Mouse (Mus musculus) limb, embryonic 11.5 days (tissue): ENCODE measurements around the gene Cygb. TPM values are rescaled to one million over a fixed set of nuclear protein-coding genes. Genes with fewer than 3 reads are reported as not detected.

Source experiments
- ATAC-seq: fragments of 200-750 bp; cut with Nextera tagmentation; 2 replicates; pipeline ENCODE4 v1.8.0; 2017; ENCODE audit warnings: low read depth; ENCODE audit not compliant: insufficient number of reproducible peaks, low FRiP score, low TSS enrichment
- DNase-seq: peaks from one replicate; pipeline ENCODE4 v3.0.0-alpha.2; 2015; ENCODE audit warnings: low spot score
- H3K27ac ChIP-seq: fragments of 300-500 bp; sonication (generic); replicated peaks from 2 replicates; pipeline ENCODE4 v1.5.1; 2014; ENCODE audit warnings: low read depth, mild to moderate bottlenecking, low read length
- H3K27me3 ChIP-seq: fragments of 300-500 bp; sonication (generic); 2 replicates; pipeline ENCODE4 v1.6.1; 2014; ENCODE audit warnings: mild to moderate bottlenecking, low read length, mixed read lengths; ENCODE audit not compliant: control insufficient read depth, insufficient read depth
- H3K36me3 ChIP-seq: fragments of 300-500 bp; sonication (generic); 2 replicates; pipeline ENCODE4 v1.6.1; 2014; ENCODE audit warnings: mild to moderate bottlenecking, low read length, moderate library complexity, mixed read lengths; ENCODE audit not compliant: control insufficient read depth, insufficient read depth
- H3K4me1 ChIP-seq: fragments of 300-500 bp; sonication (generic); 2 replicates; pipeline ENCODE4 v1.6.1; 2014; ENCODE audit warnings: low read length, mixed read lengths; ENCODE audit not compliant: control insufficient read depth, insufficient read depth
- H3K4me2 ChIP-seq: fragments of 300-500 bp; sonication (generic); 2 replicates; pipeline ENCODE4 v1.6.1; 2014; ENCODE audit warnings: low read depth, mild to moderate bottlenecking, moderate library complexity; ENCODE audit not compliant: severe bottlenecking
- H3K4me3 ChIP-seq: fragments of 300-500 bp; sonication (generic); 2 replicates; pipeline ENCODE4 v1.5.1; 2014; ENCODE audit warnings: low read depth, low read length
- H3K9ac ChIP-seq: fragments of 300-500 bp; sonication (generic); 2 replicates; pipeline ENCODE4 v1.6.1; 2014; ENCODE audit warnings: mild to moderate bottlenecking, low read length
- H3K9me3 ChIP-seq: fragments of 300-500 bp; sonication (generic); 2 replicates; pipeline ENCODE4 v1.6.1; 2016; ENCODE audit warnings: low read length; ENCODE audit not compliant: control insufficient read depth
- WGBS: fragments of 180-500 bp; shearing (Covaris S2); extraction: QIAGEN DNeasy Blood & Tissue Kit; methylation state at CpG from one replicate; pipeline ENCODE4 v1.1.7; 2014; 5-methylcytosine and 5-hydroxymethylcytosine counted together
- polyA plus RNA-seq: library from polyadenylated mRNA; unstranded; fragments of >200 nt; fragmentation: Nextera tagmentation; extraction: Ambion mirVana; gene quantifications from 2 replicates; pipeline ENCODE4 v1.2.1, GENCODE M21; 2014

Cygb gene
- polyA plus RNA-seq, 1 experiment from 2014 or later, result 2.3 TPM

DNA sequence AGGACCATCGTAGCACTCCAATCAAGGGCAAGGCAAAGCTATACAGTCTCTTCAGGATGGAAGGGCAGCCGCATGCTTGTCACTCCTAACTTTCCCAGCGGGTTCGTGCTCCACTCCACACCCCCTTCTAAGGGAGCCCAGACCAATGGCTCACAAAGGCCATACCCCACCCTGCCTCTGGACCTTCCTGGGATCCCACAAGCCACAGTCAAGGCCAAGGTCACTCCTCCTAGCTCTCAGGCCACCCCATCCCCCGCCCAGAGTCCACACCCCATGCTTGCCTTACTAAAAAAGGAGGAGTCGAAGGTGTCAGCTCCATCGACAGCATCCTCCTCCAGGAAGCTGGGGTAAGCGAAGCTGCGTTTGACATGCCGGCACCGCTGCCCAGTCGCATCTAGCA is 50.0 kb downstream of the Cygb start:
- Histone ChIP-seq H3K36me3 (no peaks in the 10 kb centered on the region; the same call in 1 of the 2 replicates), H3K9ac (no peak overlapping the region), H3K4me1 (no peaks in the 10 kb centered on the region), H3K27ac (no peak overlapping the region), H3K4me3 (no peak overlapping the region), H3K27me3 (no peaks in the 10 kb centered on the region), H3K4me2 (no peak overlapping the region), H3K9me3 (no peaks in the 10 kb centered on the region)
- ATAC-seq, result no peak
- no peak for DNase-seq
- WGBS, result 82% methylated on average over 12 of the region's 12 CpGs

DNA sequence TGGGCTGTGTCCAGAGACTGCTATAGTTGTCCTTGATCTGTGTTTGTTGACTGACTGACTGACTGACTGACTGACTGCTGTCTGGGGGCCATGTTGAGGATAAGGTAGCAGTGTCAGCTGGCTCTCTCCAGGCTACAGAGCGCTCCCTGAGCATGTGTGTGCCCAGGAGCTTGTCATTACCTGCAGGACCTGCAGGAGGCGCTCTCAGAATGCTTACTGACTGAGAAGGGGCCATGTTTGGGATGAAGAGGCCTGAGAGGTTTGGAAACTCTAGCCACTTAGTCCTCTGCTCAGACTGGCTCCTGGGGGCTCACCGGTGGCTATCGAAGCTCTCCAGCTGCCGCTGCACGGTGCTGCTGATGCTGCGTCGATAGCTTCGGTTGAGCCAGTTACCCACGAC is 50.8 kb downstream of the Cygb start:
- 90% methylated on average over 10 of the region's 10 CpGs for WGBS
- peak; percentile 47 for DNase-seq
- Histone ChIP-seq H3K27me3 (no peaks in the 10 kb centered on the region), H3K36me3 (no peaks in the 10 kb centered on the region; the same call in 1 of the 2 replicates), H3K27ac (no peak overlapping the region), H3K4me2 (no peak overlapping the region), H3K4me1 (no peaks in the 10 kb centered on the region), H3K4me3 (no peak overlapping the region), H3K9ac (no peak overlapping the region), H3K9me3 (no peaks in the 10 kb centered on the region)
- no peak for ATAC-seq

DNA sequence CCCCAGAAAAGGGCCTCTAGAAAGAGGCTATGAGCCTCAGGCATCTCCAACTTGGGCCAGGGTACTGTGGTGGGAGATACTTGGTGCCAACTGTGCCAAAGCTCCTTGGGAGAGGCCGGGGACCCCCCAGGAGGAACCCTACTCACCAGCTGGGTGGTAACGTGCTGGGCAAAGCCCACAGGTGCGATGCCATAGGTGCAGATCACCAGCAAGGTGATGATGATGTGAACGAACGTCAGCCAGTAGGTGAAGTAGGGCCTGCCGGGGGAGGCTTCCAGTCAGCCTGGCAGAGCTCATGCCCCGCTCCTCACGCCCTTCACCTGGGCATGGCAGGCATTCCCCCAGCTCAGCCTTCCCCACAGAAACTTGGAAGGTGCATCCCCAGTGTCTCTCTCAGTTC is 52.1 kb downstream of the Cygb start:
- no peak overlapping the region for H3K27ac ChIP-seq
- DNase-seq (no peak), ATAC-seq (no peak)
- no peak overlapping the region for H3K9ac ChIP-seq
- 89% methylated on average over 7 of the region's 8 CpGs for WGBS
- H3K36me3 ChIP-seq, result no peaks in the 10 kb centered on the region; the same call in 1 of the 2 replicates
- no peaks in the 10 kb centered on the region for H3K4me1 ChIP-seq
- H3K4me3 ChIP-seq, result no peak overlapping the region
- no peak overlapping the region for H3K4me2 ChIP-seq
- no peaks in the 10 kb centered on the region for H3K9me3 ChIP-seq
- H3K27me3 ChIP-seq, result no peaks in the 10 kb centered on the region

DNA sequence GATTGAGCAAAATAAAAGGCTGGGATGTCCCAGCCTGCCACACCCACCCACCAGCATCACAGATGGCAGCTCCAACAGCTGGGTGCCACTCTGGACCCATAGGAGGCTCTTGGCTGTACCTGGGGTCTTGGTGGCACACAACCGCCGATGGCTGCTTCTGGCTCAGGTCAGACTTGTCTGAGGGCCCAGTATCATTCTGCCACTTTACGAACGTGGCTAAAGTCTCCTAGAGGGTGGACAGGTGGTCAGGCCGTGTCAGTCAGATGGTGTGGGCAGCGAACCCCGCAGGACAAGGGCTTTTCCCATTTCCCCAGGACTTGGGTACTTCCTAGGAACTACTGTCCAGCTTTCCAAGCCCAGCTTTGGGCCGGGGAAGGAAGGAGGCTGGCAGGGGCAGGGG is 52.9 kb downstream of the Cygb start:
- 93% methylated on average over 8 of the region's 8 CpGs for WGBS
- no peak for ATAC-seq

DNA sequence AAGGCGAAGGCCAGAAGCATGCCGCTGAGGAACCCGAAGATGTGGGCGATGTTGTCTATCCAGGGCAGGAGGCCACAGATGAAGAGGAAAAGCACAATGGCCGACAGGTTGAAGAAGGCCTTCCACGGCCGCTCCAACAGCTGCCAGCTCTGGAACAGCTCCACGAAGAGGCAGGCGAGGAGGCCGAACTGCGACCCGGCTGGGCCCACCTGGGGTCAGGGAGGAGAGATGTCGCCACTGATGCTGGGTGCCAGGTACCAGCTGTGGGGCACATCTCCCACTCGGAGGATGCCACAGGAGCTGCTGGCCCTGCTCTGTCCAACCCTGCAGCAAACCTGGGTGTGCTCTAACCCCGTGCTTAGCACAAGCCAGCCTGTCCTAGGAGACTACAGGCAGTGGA is 54.9 kb downstream of the Cygb start:
- no peak for ATAC-seq
- no peak for DNase-seq
- WGBS, result 92% methylated on average over 15 of the region's 15 CpGs
- no peaks in the 10 kb centered on the region for H3K4me1 ChIP-seq
- no peaks in the 10 kb centered on the region for H3K9me3 ChIP-seq
- no peak overlapping the region for H3K4me3 ChIP-seq
- no peak overlapping the region for H3K27ac ChIP-seq
- no peaks in the 10 kb centered on the region for H3K27me3 ChIP-seq
- H3K9ac ChIP-seq, result no peak overlapping the region
- no peaks in the 10 kb centered on the region; the same call in 1 of the 2 replicates for H3K36me3 ChIP-seq
- H3K4me2 ChIP-seq, result no peak overlapping the region

More for the DNA sequence above, 52.9 kb downstream of the Cygb start:
- Histone ChIP-seq H3K4me3 (no peak overlapping the region), H3K4me1 (no peaks in the 10 kb centered on the region), H3K27me3 (no peaks in the 10 kb centered on the region), H3K9me3 (no peaks in the 10 kb centered on the region), H3K36me3 (no peaks in the 10 kb centered on the region; the same call in 1 of the 2 replicates), H3K9ac (no peak overlapping the region), H3K27ac (no peak overlapping the region), H3K4me2 (no peak overlapping the region)
- DNase-seq, result no peak

DNA sequence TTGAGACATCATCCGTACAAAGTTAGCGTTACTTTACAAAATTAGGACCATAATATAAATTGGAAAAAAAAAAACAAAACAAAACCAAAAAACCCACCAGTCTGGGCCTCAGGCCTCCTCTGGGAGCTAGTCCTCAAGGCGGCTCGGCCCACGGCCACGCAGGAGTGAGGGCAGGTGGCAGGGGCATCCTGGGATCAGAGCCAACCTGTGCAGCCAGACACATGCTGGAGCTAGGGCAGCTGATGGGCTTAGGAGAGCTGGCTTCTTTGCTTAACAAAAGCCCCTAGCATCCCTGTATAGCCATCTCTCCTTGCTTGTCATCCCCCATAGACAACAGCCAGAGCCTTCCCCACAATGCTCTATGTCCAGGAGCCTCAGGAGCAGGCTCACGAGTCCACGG is 55.9 kb downstream of the Cygb start:
- H3K4me3 ChIP-seq, result no peak overlapping the region
- H3K4me2 ChIP-seq, result no peak overlapping the region
- H3K4me1 ChIP-seq, result no peaks in the 10 kb centered on the region
- 92% methylated on average over 8 of the region's 8 CpGs for WGBS
- no peaks in the 10 kb centered on the region; the same call in 1 of the 2 replicates for H3K36me3 ChIP-seq
- H3K9me3 ChIP-seq, result no peaks in the 10 kb centered on the region
- no peak overlapping the region for H3K27ac ChIP-seq
- ATAC-seq (no peak), DNase-seq (no peak)
- no peaks in the 10 kb centered on the region for H3K27me3 ChIP-seq
- no peak overlapping the region for H3K9ac ChIP-seq

DNA sequence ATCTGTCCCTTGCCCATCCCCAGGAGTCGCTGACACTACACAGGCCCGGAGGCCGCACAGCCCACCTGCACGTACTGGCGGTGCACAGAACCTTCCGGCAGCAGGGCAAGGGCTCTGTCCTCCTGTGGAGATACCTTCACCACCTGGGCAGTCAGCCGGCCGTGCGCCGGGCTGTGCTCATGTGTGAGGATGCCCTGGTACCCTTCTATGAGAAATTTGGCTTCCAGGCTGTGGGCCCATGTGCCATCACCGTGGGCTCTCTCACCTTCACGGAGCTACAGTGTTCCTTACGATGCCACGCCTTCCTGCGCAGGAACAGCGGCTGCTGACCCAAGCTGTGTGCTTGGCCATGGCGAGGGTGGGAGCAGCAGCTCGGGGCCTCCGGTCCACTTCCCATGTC is 57.3 kb downstream of the Cygb start:
- no peaks in the 10 kb centered on the region for H3K36me3 ChIP-seq
- H3K4me2 ChIP-seq, result no peak overlapping the region
- no peak for ATAC-seq
- no peak overlapping the region for H3K9ac ChIP-seq
- no peaks in the 10 kb centered on the region for H3K27me3 ChIP-seq
- H3K27ac ChIP-seq, result no peak overlapping the region
- no peak for DNase-seq
- H3K4me3 ChIP-seq, result no peak overlapping the region
- H3K4me1 ChIP-seq, result no peaks in the 10 kb centered on the region
- H3K9me3 ChIP-seq, result no peaks in the 10 kb centered on the region
- WGBS, result 89% methylated on average over 19 of the region's 19 CpGs

Other genes with a start within 250 kb of the Cygb start
- gene Rnf157, start 241.3 kb downstream of the Cygb start, polyA plus RNA-seq, result 20.8 and 23.2 TPM in 2 replicates
- gene Ubald2, start 220.2 kb downstream of the Cygb start, polyA plus RNA-seq, result 82.3 and 85.4 TPM in 2 replicates
- 0.20 and 0.37 TPM in 2 replicates for gene Qrich2, start 188.1 kb downstream of the Cygb start, polyA plus RNA-seq
- gene Prpsap1, start 160.1 kb downstream of the Cygb start, polyA plus RNA-seq, result 183 and 193 TPM in 2 replicates
- 1.3 and 1.9 TPM in 2 replicates for gene Sphk1, start 123.4 kb downstream of the Cygb start, polyA plus RNA-seq
- 19.4 and 24.1 TPM in 2 replicates for gene Ube2o, start 72.9 kb downstream of the Cygb start, polyA plus RNA-seq
- gene Aanat, start 67.9 kb downstream of the Cygb start, polyA plus RNA-seq, result 0.28 TPM in 1 of 2 replicates, not detected in the other
- gene Rhbdf2, start 27.3 kb downstream of the Cygb start, polyA plus RNA-seq, result 3.1 and 3.9 TPM in 2 replicates
- gene Prcd, start 779 bp downstream of the Cygb start, polyA plus RNA-seq, result 0.95 and 0.97 TPM in 2 replicates
- gene St6galnac1, start 121.2 kb upstream of the Cygb start, polyA plus RNA-seq, result not detected in 2 replicates
- gene Mxra7, start 173.7 kb upstream of the Cygb start, polyA plus RNA-seq, result 12.4 and 14.2 TPM in 2 replicates
- 61.3 and 68.0 TPM in 2 replicates for gene Mettl23, start 189.0 kb upstream of the Cygb start, polyA plus RNA-seq
- gene Jmjd6, start 189.1 kb upstream of the Cygb start, polyA plus RNA-seq, result 81.4 and 81.8 TPM in 2 replicates
- 28.0 and 31.5 TPM in 2 replicates for gene Mfsd11, start 198.1 kb upstream of the Cygb start, polyA plus RNA-seq
- gene Srsf2, start 198.8 kb upstream of the Cygb start, polyA plus RNA-seq, result 1,044 and 1,058 TPM in 2 replicates